Mouse (Mus musculus): ENCODE results near the gene Kng1. TPM values are rescaled to one million over a fixed set of nuclear protein-coding genes. Genes with fewer than 3 reads are reported as not detected.
A peak's percentile ranks its signal among the peaks of the same experiment; 100 is the strongest.
"Not testable (repeated sequence)": the region's sequence is repeated elsewhere in the genome, so short reads cannot be mapped to it uniquely, and the experiment has no call there.

Gene Kng1
- polyA plus RNA-seq, 1 experiment from 2014 or later = 0.59 TPM

GRCm38 (mm10) chr16:23097290-23098104, 39.8 kb downstream of the Kng1 start:
- H3K4me3 ChIP-seq (ENCODE audit: low read depth, low read length); H3K27ac ChIP-seq (ENCODE audit: low read length); H3K27me3 ChIP-seq (ENCODE audit: control insufficient read depth, insufficient read depth, low read length); H3K4me2 ChIP-seq (replicated peaks; ENCODE audit: low read depth, low read length); ATAC-seq (ENCODE audit: insufficient number of reproducible peaks, insufficient read depth, low FRiP score, low read depth); H3K9ac ChIP-seq (replicated peaks; ENCODE audit: low read depth, low read length); H3K9me3 ChIP-seq (ENCODE audit: control insufficient read depth, low read depth, low read length); H3K36me3 ChIP-seq (ENCODE audit: control insufficient read depth, insufficient read depth, low read length): not testable (repeated sequence)
- H3K4me1 ChIP-seq (ENCODE audit: control insufficient read depth, insufficient read depth, low read length) = peaks cover 11% of the 10 kb centered on the region
- WGBS = 86% methylated on average over 8 of the region's 8 CpGs

- not testable (repeated sequence) for H3K36me3 ChIP-seq (ENCODE audit: control insufficient read depth, insufficient read depth, low read length); H3K27me3 ChIP-seq (ENCODE audit: control insufficient read depth, insufficient read depth, low read length); H3K9ac ChIP-seq (replicated peaks; ENCODE audit: low read depth, low read length); H3K4me3 ChIP-seq (ENCODE audit: low read depth, low read length); H3K27ac ChIP-seq (ENCODE audit: low read length); ATAC-seq (ENCODE audit: insufficient number of reproducible peaks, insufficient read depth, low FRiP score, low read depth); H3K4me2 ChIP-seq (replicated peaks; ENCODE audit: low read depth, low read length); H3K9me3 ChIP-seq (ENCODE audit: control insufficient read depth, low read depth, low read length)
- peaks cover 16% of the 10 kb centered on the region for H3K4me1 ChIP-seq (ENCODE audit: control insufficient read depth, insufficient read depth, low read length)
- 95% methylated on average over 1 of the region's 1 CpGs for WGBS
Measured at GRCm38 (mm10) chr16:23098105-23098452, 40.4 kb downstream of the Kng1 start.

GRCm38 (mm10) chr16:23099632-23100031, 42.0 kb downstream of the Kng1 start:
- H3K4me1 ChIP-seq (ENCODE audit: control insufficient read depth, insufficient read depth, low read length) = peaks cover 17% of the 10 kb centered on the region
- WGBS = 8% methylated on average over 12 of the region's 12 CpGs
- H3K27ac ChIP-seq (ENCODE audit: low read length) = no peak overlapping the region
- ATAC-seq (ENCODE audit: insufficient number of reproducible peaks, insufficient read depth, low FRiP score, low read depth) = no peak
- 0 out of 2 replicates have a peak overlapping the region, but pooled peaks have one; percentile 25 for H3K9ac ChIP-seq (replicated peaks; ENCODE audit: low read depth, low read length)
- peak overlapping the region; percentile 63 for H3K4me2 ChIP-seq (replicated peaks; ENCODE audit: low read depth, low read length)
- no peaks in the 10 kb centered on the region for H3K9me3 ChIP-seq (ENCODE audit: control insufficient read depth, low read depth, low read length)
- no peaks in the 10 kb centered on the region for H3K27me3 ChIP-seq (ENCODE audit: control insufficient read depth, insufficient read depth, low read length)
- H3K4me3 ChIP-seq (ENCODE audit: low read depth, low read length) = peak overlapping the region; percentile 33
- no peaks in the 10 kb centered on the region for H3K36me3 ChIP-seq (ENCODE audit: control insufficient read depth, insufficient read depth, low read length)

GRCm38 (mm10) chr16:23100099-23100575, 42.5 kb downstream of the Kng1 start:
- H3K27ac ChIP-seq (ENCODE audit: low read length) = 0 out of 2 replicates have a peak overlapping the region, but pooled peaks have one; percentile 15
- 3% methylated on average over 9 of the region's 9 CpGs for WGBS
- no peak; the same call in 1 of the 2 replicates for ATAC-seq (ENCODE audit: insufficient number of reproducible peaks, insufficient read depth, low FRiP score, low read depth)
- peak overlapping the region; percentile 33 for H3K4me3 ChIP-seq (ENCODE audit: low read depth, low read length)
- H3K9ac ChIP-seq (replicated peaks; ENCODE audit: low read depth, low read length) = peak overlapping the region; percentile 25; the same call in 1 of the 2 replicates
- no peaks in the 10 kb centered on the region for H3K36me3 ChIP-seq (ENCODE audit: control insufficient read depth, insufficient read depth, low read length)
- peaks cover 17% of the 10 kb centered on the region for H3K4me1 ChIP-seq (ENCODE audit: control insufficient read depth, insufficient read depth, low read length)
- H3K9me3 ChIP-seq (ENCODE audit: control insufficient read depth, low read depth, low read length) = no peaks in the 10 kb centered on the region
- H3K27me3 ChIP-seq (ENCODE audit: control insufficient read depth, insufficient read depth, low read length) = no peaks in the 10 kb centered on the region
- H3K4me2 ChIP-seq (replicated peaks; ENCODE audit: low read depth, low read length) = peak overlapping the region; percentile 63

- peak overlapping the region; percentile 33 for H3K4me3 ChIP-seq (ENCODE audit: low read depth, low read length)
- H3K4me1 ChIP-seq (ENCODE audit: control insufficient read depth, insufficient read depth, low read length) = peaks cover 17% of the 10 kb centered on the region
- no peak for ATAC-seq (ENCODE audit: insufficient number of reproducible peaks, insufficient read depth, low FRiP score, low read depth)
- H3K4me2 ChIP-seq (replicated peaks; ENCODE audit: low read depth, low read length) = peak overlapping the region; percentile 63
- H3K9me3 ChIP-seq (ENCODE audit: control insufficient read depth, low read depth, low read length) = no peaks in the 10 kb centered on the region
- 19% methylated on average over 10 of the region's 10 CpGs for WGBS
- H3K9ac ChIP-seq (replicated peaks; ENCODE audit: low read depth, low read length) = peak overlapping the region; percentile 25; the same call in 1 of the 2 replicates
- no peak overlapping the region for H3K27ac ChIP-seq (ENCODE audit: low read length)
- no peaks in the 10 kb centered on the region for H3K27me3 ChIP-seq (ENCODE audit: control insufficient read depth, insufficient read depth, low read length)
- H3K36me3 ChIP-seq (ENCODE audit: control insufficient read depth, insufficient read depth, low read length) = no peaks in the 10 kb centered on the region
Measured at GRCm38 (mm10) chr16:23100613-23101012, 42.9 kb downstream of the Kng1 start.

GRCm38 (mm10) chr16:23102340-23103037, 44.8 kb downstream of the Kng1 start:
- Histone ChIP-seq H3K4me2 (replicated peaks; ENCODE audit: low read depth, low read length) (peak overlapping the region; percentile 49), H3K4me3 (ENCODE audit: low read depth, low read length) (peak overlapping the region; percentile 27), H3K4me1 (ENCODE audit: control insufficient read depth, insufficient read depth, low read length) (peaks cover 17% of the 10 kb centered on the region), H3K36me3 (ENCODE audit: control insufficient read depth, insufficient read depth, low read length) (no peaks in the 10 kb centered on the region), H3K9ac (replicated peaks; ENCODE audit: low read depth, low read length) (0 out of 2 replicates have a peak overlapping the region, but pooled peaks have one; percentile 14), H3K27me3 (ENCODE audit: control insufficient read depth, insufficient read depth, low read length) (no peaks in the 10 kb centered on the region), H3K9me3 (ENCODE audit: control insufficient read depth, low read depth, low read length) (no peaks in the 10 kb centered on the region), H3K27ac (ENCODE audit: low read length) (no peak overlapping the region)
- ATAC-seq (ENCODE audit: insufficient number of reproducible peaks, insufficient read depth, low FRiP score, low read depth) = peak; percentile 54; the same call in 1 of the 2 replicates
- WGBS = 12% methylated on average over 15 of the region's 15 CpGs

- no peaks in the 10 kb centered on the region for H3K27me3 ChIP-seq (ENCODE audit: control insufficient read depth, insufficient read depth, low read length)
- H3K36me3 ChIP-seq (ENCODE audit: control insufficient read depth, insufficient read depth, low read length) = no peaks in the 10 kb centered on the region
- no peaks in the 10 kb centered on the region for H3K9me3 ChIP-seq (ENCODE audit: control insufficient read depth, low read depth, low read length)
- peaks cover 17% of the 10 kb centered on the region for H3K4me1 ChIP-seq (ENCODE audit: control insufficient read depth, insufficient read depth, low read length)
- WGBS = 36% methylated on average over 17 of the region's 17 CpGs
- no peak for ATAC-seq (ENCODE audit: insufficient number of reproducible peaks, insufficient read depth, low FRiP score, low read depth)
- H3K4me2 ChIP-seq (replicated peaks; ENCODE audit: low read depth, low read length) = peak overlapping the region; percentile 49
- H3K4me3 ChIP-seq (ENCODE audit: low read depth, low read length) = peak overlapping the region; percentile 27
- H3K9ac ChIP-seq (replicated peaks; ENCODE audit: low read depth, low read length) = 0 out of 2 replicates have a peak overlapping the region, but pooled peaks have one; percentile 14
- H3K27ac ChIP-seq (ENCODE audit: low read length) = no peak overlapping the region
Measured at GRCm38 (mm10) chr16:23103038-23103745, 45.5 kb downstream of the Kng1 start.

GRCm38 (mm10) chr16:23103841-23104240, 46.2 kb downstream of the Kng1 start:
- no peak overlapping the region for H3K27ac ChIP-seq (ENCODE audit: low read length)
- H3K4me1 ChIP-seq (ENCODE audit: control insufficient read depth, insufficient read depth, low read length) = peaks cover 17% of the 10 kb centered on the region
- no peak overlapping the region for H3K9ac ChIP-seq (replicated peaks; ENCODE audit: low read depth, low read length)
- no peaks in the 10 kb centered on the region for H3K9me3 ChIP-seq (ENCODE audit: control insufficient read depth, low read depth, low read length)
- no peak for ATAC-seq (ENCODE audit: insufficient number of reproducible peaks, insufficient read depth, low FRiP score, low read depth)
- peaks cover 3% of the 10 kb centered on the region; the same call in 1 of the 2 replicates for H3K36me3 ChIP-seq (ENCODE audit: control insufficient read depth, insufficient read depth, low read length)
- no peaks in the 10 kb centered on the region for H3K27me3 ChIP-seq (ENCODE audit: control insufficient read depth, insufficient read depth, low read length)
- no peak overlapping the region for H3K4me2 ChIP-seq (replicated peaks; ENCODE audit: low read depth, low read length)
- no peak overlapping the region for H3K4me3 ChIP-seq (ENCODE audit: low read depth, low read length)
- WGBS = 73% methylated on average over 2 of the region's 2 CpGs
